Mouse (Mus musculus) kidney, embryonic 16.5 days (tissue): ENCODE data around the gene Nav1. TPM values are rescaled to one million over a fixed set of nuclear protein-coding genes. Genes with fewer than 3 reads are reported as not detected.

ENCODE experiments used
- ATAC-seq: fragments of 200-750 bp; cut with Nextera tagmentation; 2 replicates; pipeline ENCODE4 v1.8.0; 2017; ENCODE audit warnings: moderate TSS enrichment; ENCODE audit not compliant: low FRiP score, low TSS enrichment
- H3K27ac ChIP-seq: fragments of 300-500 bp; sonication (generic); 2 replicates; pipeline ENCODE4 v1.5.1; 2014; ENCODE audit warnings: low read length
- H3K27me3 ChIP-seq: fragments of 300-500 bp; sonication (generic); 2 replicates; pipeline ENCODE4 v1.6.1; 2014; ENCODE audit warnings: low read length, control low read depth, mixed read lengths; ENCODE audit not compliant: insufficient read depth
- H3K36me3 ChIP-seq: fragments of 300-500 bp; sonication (generic); 2 replicates; pipeline ENCODE4 v1.6.1; 2014; ENCODE audit warnings: low read length, control low read depth, mixed read lengths; ENCODE audit not compliant: insufficient read depth
- H3K4me1 ChIP-seq: fragments of 300-500 bp; sonication (generic); 2 replicates; pipeline ENCODE4 v1.6.1; 2014; ENCODE audit warnings: low read length, control low read depth, mixed read lengths; ENCODE audit not compliant: insufficient read depth
- H3K4me2 ChIP-seq: fragments of 300-500 bp; sonication (generic); replicated peaks from 2 replicates; pipeline ENCODE4 v1.6.1; 2014; ENCODE audit warnings: low read depth, low read length
- H3K4me3 ChIP-seq: fragments of 300-500 bp; sonication (generic); 2 replicates; pipeline ENCODE4 v1.5.1; 2014; ENCODE audit warnings: mild to moderate bottlenecking, low read length
- H3K9ac ChIP-seq: fragments of 300-500 bp; sonication (generic); replicated peaks from 2 replicates; pipeline ENCODE4 v1.6.1; 2014; ENCODE audit warnings: low read length
- H3K9me3 ChIP-seq: fragments of 300-500 bp; sonication (generic); 2 replicates; pipeline ENCODE4 v1.6.1; 2016; ENCODE audit warnings: low read length, control low read depth
- WGBS: fragments of 180-500 bp; shearing (Covaris S2); extraction: QIAGEN DNeasy Blood & Tissue Kit; methylation state at CpG from one replicate; pipeline ENCODE4 v1.1.7; 2014; 5-methylcytosine and 5-hydroxymethylcytosine counted together
- polyA plus RNA-seq: library from polyadenylated mRNA; unstranded; fragments of >200 nt; fragmentation: Nextera tagmentation; extraction: Ambion mirVana; gene quantifications from 2 replicates; pipeline ENCODE4 v1.2.1, GENCODE M21; 2015

Nav1 gene
- polyA plus RNA-seq, 1 experiment from 2014 or later: 12.2 TPM

GRCm38 (mm10) chr1:135572139-135572892 is 34.8 kb downstream of the Nav1 start:
- H3K9me3 ChIP-seq: no peaks in the 10 kb centered on the region
- no peaks in the 10 kb centered on the region for H3K36me3 ChIP-seq
- no peak overlapping the region for H3K4me2 ChIP-seq
- H3K9ac ChIP-seq: no peak overlapping the region
- no peaks in the 10 kb centered on the region for H3K27me3 ChIP-seq
- H3K4me1 ChIP-seq: peaks cover 11% of the 10 kb centered on the region
- H3K27ac ChIP-seq: no peak overlapping the region
- WGBS: 40% methylated on average over 4 of the region's 4 CpGs
- no peak overlapping the region for H3K4me3 ChIP-seq
- ATAC-seq: no peak

DNA sequence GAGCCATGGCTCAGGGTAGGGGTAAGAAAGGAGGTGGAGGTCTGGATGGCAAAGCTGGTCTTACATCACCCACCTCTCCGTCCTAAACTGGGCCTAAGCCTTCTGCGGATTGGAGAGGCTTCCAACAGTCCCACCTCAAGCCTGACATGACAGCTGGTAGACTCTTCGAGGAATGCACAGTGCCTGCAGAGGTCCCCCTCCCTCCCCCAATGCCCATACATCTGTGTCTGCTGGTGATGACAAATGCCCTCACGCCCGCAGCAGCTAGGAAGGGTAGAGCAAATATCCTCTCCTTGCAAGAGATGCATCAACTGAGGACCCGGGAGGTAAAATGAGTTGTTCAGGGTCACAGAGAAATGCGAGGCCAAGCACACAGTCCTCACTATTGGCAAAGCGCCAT is 39.0 kb downstream of the Nav1 start:
- H3K4me1 ChIP-seq: peaks cover 38% of the 10 kb centered on the region
- H3K36me3 ChIP-seq: no peaks in the 10 kb centered on the region
- no peak overlapping the region for H3K4me2 ChIP-seq
- H3K9ac ChIP-seq: no peak overlapping the region
- no peaks in the 10 kb centered on the region for H3K27me3 ChIP-seq
- no peak overlapping the region for H3K27ac ChIP-seq
- no peak overlapping the region for H3K4me3 ChIP-seq
- 75% methylated on average over 8 of the region's 8 CpGs for WGBS
- H3K9me3 ChIP-seq: no peaks in the 10 kb centered on the region
- ATAC-seq: no peak

GRCm38 (mm10) chr1:135566611-135567010 is 40.5 kb downstream of the Nav1 start:
- WGBS: 50% methylated on average over 7 of the region's 7 CpGs
- H3K4me1 ChIP-seq: peaks cover 52% of the 10 kb centered on the region
- H3K27ac ChIP-seq: no peak overlapping the region
- no peak overlapping the region for H3K4me2 ChIP-seq
- no peaks in the 10 kb centered on the region for H3K27me3 ChIP-seq
- H3K9ac ChIP-seq: no peak overlapping the region
- H3K36me3 ChIP-seq: no peaks in the 10 kb centered on the region
- no peaks in the 10 kb centered on the region for H3K9me3 ChIP-seq
- no peak for ATAC-seq
- H3K4me3 ChIP-seq: no peak overlapping the region

GRCm38 (mm10) chr1:135565775-135566174 is 41.3 kb downstream of the Nav1 start:
- peaks cover 60% of the 10 kb centered on the region for H3K4me1 ChIP-seq
- no peaks in the 10 kb centered on the region for H3K27me3 ChIP-seq
- ATAC-seq: no peak
- no peak overlapping the region for H3K9ac ChIP-seq
- no peak overlapping the region for H3K27ac ChIP-seq
- H3K4me3 ChIP-seq: no peak overlapping the region
- no peaks in the 10 kb centered on the region for H3K9me3 ChIP-seq
- H3K36me3 ChIP-seq: no peaks in the 10 kb centered on the region
- no peak overlapping the region for H3K4me2 ChIP-seq
- 78% methylated on average over 5 of the region's 5 CpGs for WGBS

GRCm38 (mm10) chr1:135564660-135565519 is 42.2 kb downstream of the Nav1 start:
- no peak overlapping the region for H3K4me2 ChIP-seq
- WGBS: 39% methylated on average over 10 of the region's 10 CpGs
- H3K9me3 ChIP-seq: no peaks in the 10 kb centered on the region
- peak overlapping the region; percentile 91 for H3K27ac ChIP-seq
- H3K4me3 ChIP-seq: no peak overlapping the region
- no peaks in the 10 kb centered on the region for H3K27me3 ChIP-seq
- H3K36me3 ChIP-seq: no peaks in the 10 kb centered on the region
- H3K4me1 ChIP-seq: peaks cover 69% of the 10 kb centered on the region
- H3K9ac ChIP-seq: peak overlapping the region; percentile 44; the same call in 1 of the 2 replicates
- no peak for ATAC-seq

- H3K27ac ChIP-seq: peak overlapping the region; percentile 91
- peaks cover 72% of the 10 kb centered on the region for H3K4me1 ChIP-seq
- no peaks in the 10 kb centered on the region for H3K27me3 ChIP-seq
- H3K4me2 ChIP-seq: peak overlapping the region; percentile 29; the same call in 1 of the 2 replicates
- ATAC-seq: peak; percentile 59
- H3K9ac ChIP-seq: peak overlapping the region; percentile 51
- no peaks in the 10 kb centered on the region for H3K9me3 ChIP-seq
- H3K4me3 ChIP-seq: no peak overlapping the region
- no peaks in the 10 kb centered on the region for H3K36me3 ChIP-seq
- WGBS: 14% methylated on average over 9 of the region's 9 CpGs
These were observed 43.2 kb downstream of the Nav1 start for GRCm38 (mm10) chr1:135563781-135564414.

- H3K27me3 ChIP-seq: no peaks in the 10 kb centered on the region
- no peaks in the 10 kb centered on the region for H3K36me3 ChIP-seq
- H3K27ac ChIP-seq: peak overlapping the region; percentile 91
- WGBS: 30% methylated on average over 8 of the region's 8 CpGs
- H3K4me2 ChIP-seq: peak overlapping the region; percentile 29; the same call in 1 of the 2 replicates
- no peak overlapping the region for H3K9ac ChIP-seq
- H3K9me3 ChIP-seq: no peaks in the 10 kb centered on the region
- peak; percentile 20; the same call in 1 of the 2 replicates for ATAC-seq
- H3K4me1 ChIP-seq: peaks cover 75% of the 10 kb centered on the region
- H3K4me3 ChIP-seq: no peak overlapping the region
These were observed 44.0 kb downstream of the Nav1 start for GRCm38 (mm10) chr1:135562982-135563650.

DNA sequence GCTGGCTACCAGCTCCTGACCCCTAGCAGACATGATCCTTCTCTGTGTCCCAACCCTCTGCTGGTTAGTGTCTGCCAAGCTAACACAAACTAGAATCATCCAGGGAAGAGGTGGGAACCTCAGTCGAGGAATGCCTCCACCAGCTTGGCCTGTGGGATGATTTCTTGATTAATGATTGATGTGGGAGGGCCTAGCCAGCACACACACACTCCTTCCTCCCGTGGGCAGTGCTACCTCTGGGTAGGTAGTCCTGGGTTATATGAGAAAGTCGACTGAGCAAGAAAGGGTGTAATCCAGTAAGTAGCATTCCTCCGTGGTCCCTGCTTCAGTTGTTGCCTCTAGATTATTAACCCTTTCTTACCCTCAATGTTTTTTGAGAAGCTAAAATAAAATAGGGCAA is 45.0 kb downstream of the Nav1 start:
- Histone ChIP-seq H3K4me1 (peaks cover 75% of the 10 kb centered on the region), H3K27ac (peak overlapping the region; percentile 86)
- ATAC-seq: peak; percentile 76

DNA sequence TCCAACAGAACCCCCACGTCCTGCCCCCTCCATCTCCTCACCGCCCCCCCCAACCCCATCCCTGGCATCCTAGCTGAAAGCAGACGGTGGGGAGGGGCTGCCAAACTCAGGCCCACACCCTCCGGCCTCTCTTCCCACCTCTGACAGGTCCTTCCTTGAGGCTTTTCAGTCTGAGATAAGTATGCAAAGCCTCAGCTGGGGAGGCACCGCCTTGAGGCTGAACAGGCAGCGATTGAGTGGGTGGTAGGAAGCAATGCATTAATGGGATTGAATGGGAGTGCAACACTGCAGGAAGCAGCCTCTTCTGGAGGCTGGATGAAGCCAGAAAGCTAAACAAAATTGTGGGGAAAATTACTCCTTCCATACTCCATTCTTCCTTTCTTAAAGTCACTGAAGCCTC is 45.8 kb downstream of the Nav1 start:
- no peak for ATAC-seq
- Histone ChIP-seq H3K9me3 (no peaks in the 10 kb centered on the region), H3K4me1 (peaks cover 72% of the 10 kb centered on the region), H3K27me3 (no peaks in the 10 kb centered on the region), H3K4me3 (no peak overlapping the region), H3K27ac (peak overlapping the region; percentile 86), H3K4me2 (no peak overlapping the region), H3K9ac (0 out of 2 replicates have a peak overlapping the region, but pooled peaks have one; percentile 15), H3K36me3 (no peaks in the 10 kb centered on the region)
- WGBS: 52% methylated on average over 6 of the region's 6 CpGs

More for the DNA sequence above, 45.0 kb downstream of the Nav1 start:
- no peak overlapping the region for H3K9ac ChIP-seq
- H3K36me3 ChIP-seq: no peaks in the 10 kb centered on the region
- no peaks in the 10 kb centered on the region for H3K9me3 ChIP-seq
- WGBS: 8% methylated on average over 4 of the region's 4 CpGs
- no peak overlapping the region for H3K4me2 ChIP-seq
- H3K27me3 ChIP-seq: no peaks in the 10 kb centered on the region
- H3K4me3 ChIP-seq: no peak overlapping the region
